Mouse (Mus musculus): ENCODE data around the gene Ssb. TPM values are rescaled to one million over a fixed set of nuclear protein-coding genes. Genes with fewer than 3 reads are reported as not detected.

Gene Ssb
- polyA plus RNA-seq, 1 experiment from 2014 or later = 226 TPM

DNA sequence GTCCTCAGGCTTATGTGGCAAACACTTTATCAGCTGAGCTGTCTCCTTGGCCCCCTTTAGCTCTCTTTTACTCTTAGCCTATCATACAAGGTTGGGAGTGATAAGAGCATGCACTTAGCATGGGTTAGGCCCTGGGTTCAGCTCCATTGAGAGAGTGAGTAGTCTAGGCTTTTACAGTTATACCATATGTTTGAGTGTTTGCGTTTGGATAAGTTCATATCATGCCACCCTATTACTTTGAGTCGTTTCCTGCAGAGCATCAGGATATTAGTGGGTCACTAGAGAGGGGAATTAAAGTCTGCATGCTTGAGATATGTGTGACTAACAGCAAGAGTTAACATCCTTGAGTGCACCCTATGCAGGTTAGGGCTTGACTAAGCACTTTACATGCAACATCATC is 31.7 kb upstream of the Ssb start:
- ATAC-seq (no peak), DNase-seq (ENCODE audit: low read depth, low spot score) (no peak)
- H3K27me3 ChIP-seq = no peaks in the 10 kb centered on the region
- no peak for TF ChIP-seq CTCF (IDR thresholded peaks at IDR 0.05)
- ChIA-PET POLR2A (no interaction called here), CTCF (no interaction called here)
- in situ Hi-C loops (cut with MboI; ENCODE audit: low pct_unique_long_range_greater_than_20kb) = no loop called here

DNA sequence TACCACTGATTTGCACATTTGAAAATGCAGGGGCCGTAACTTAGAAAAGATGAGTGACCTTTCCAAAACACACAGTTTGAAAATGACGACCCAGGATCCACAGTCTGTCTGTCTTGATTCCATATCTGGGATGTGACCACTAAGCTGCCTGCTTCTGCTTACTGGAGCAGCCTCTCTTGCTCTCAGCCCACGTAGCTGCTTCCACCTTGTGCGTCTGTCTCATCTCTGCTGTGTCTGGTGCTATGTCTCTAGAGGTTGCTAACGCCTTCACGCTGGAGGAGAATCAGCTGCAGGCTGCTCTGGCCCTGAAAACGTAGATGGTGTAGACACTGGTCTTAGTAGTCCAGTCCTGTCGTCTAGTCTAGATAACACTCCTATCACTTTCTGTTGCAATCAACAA is 31.2 kb upstream of the Ssb start:
- H3K27me3 ChIP-seq = no peaks in the 10 kb centered on the region
- in situ Hi-C loops (cut with MboI; ENCODE audit: low pct_unique_long_range_greater_than_20kb) = no loop called here
- POLR2A ChIA-PET = no interaction called here
- no peak for TF ChIP-seq CTCF (IDR thresholded peaks at IDR 0.05)
- ATAC-seq (no peak), DNase-seq (ENCODE audit: low read depth, low spot score) (no peak)
- CTCF ChIA-PET = no interaction called here

DNA sequence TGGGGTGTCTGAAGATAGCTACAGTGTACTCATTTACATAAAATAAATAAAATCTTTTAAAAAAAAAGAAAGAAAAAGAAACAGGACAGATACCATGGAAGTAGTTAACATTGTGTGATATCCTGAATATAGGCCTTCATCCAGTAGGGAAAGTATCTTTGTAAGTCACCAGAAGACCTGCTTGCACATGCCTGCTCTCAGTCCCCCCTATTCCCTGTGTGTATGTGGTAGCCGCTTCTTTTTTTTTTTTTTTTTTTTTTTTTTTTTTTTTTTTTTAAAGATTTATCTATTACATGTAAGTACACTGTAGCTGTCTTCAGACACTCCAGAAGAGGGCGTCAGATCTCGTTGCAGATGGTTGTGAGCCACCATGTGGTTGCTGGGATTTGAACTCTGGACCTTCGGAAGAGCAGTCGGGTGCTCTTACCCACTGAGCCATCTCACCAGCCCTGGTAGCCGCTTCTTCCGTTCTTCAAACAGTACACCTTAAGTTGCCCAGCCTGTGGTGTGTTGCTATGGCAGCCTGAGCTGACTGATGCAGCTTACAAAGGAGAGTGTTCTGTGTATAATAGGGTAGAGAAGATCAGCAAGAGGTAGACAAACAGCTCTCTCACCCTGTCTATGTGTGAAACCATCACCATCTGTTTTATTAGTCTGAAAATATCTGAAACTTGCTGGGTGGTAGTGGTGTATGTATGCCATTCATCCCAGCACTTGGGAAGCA is 24.0 kb upstream of the Ssb start:
- ChIA-PET POLR2A (interaction anchor here (0.6 kb wide), 1 partner anchor 150 kb away, joined by 5 read pairs; no protein-coding TSS in a partner anchor), CTCF (interaction anchor here (0.9 kb wide), 1 partner anchor 9 kb away, joined by 3 read pairs; no protein-coding TSS in a partner anchor)
- ATAC-seq = no peak
- DNase-seq (ENCODE audit: low read depth, low spot score) = no peak
- H3K27me3 ChIP-seq = no peaks in the 10 kb centered on the region
- in situ Hi-C loops (cut with MboI; ENCODE audit: low pct_unique_long_range_greater_than_20kb) = no loop called here
- no peak for TF ChIP-seq CTCF (IDR thresholded peaks at IDR 0.05)

GRCm38 (mm10) chr2:69837996-69838395 is 23.4 kb upstream of the Ssb start:
- ChIA-PET CTCF (no interaction called here), POLR2A (interaction anchor here (0.6 kb wide), 1 partner anchor 150 kb away, joined by 5 read pairs; no protein-coding TSS in a partner anchor)
- in situ Hi-C loops (cut with MboI; ENCODE audit: low pct_unique_long_range_greater_than_20kb) = no loop called here
- no peak for DNase-seq (ENCODE audit: low read depth, low spot score)
- no peaks in the 10 kb centered on the region for H3K27me3 ChIP-seq
- no peak for ATAC-seq
- no peak for TF ChIP-seq CTCF (IDR thresholded peaks at IDR 0.05)

DNA sequence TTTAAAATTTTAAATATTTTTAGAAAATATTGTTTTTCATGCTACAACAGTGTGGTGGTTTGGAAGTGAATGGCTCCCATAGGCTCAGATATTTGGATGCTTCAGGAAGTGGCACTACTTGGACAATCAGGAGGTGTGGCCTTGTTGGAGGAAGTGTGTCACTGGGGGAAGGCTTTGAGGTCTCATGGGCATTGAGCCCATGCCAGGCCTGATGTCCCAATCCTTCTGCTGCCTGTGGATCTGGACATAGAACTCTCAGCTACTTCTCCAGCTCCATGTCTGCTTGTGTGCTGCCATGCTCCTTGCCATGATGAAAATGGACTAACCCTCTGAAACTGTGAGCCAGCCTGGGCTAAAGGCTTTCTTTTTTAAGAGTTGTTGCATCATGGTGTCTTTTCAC is 22.7 kb upstream of the Ssb start:
- H3K27me3 ChIP-seq = no peaks in the 10 kb centered on the region
- TF ChIP-seq CTCF (IDR thresholded peaks at IDR 0.05) = no peak
- ChIA-PET POLR2A (no interaction called here), CTCF (no interaction called here)
- DNase-seq (ENCODE audit: low read depth, low spot score) = no peak
- in situ Hi-C loops (cut with MboI; ENCODE audit: low pct_unique_long_range_greater_than_20kb) = no loop called here
- no peak for ATAC-seq

GRCm38 (mm10) chr2:69840261-69840660 is 21.1 kb upstream of the Ssb start:
- ChIA-PET CTCF (no interaction called here), POLR2A (no interaction called here)
- in situ Hi-C loops (cut with MboI; ENCODE audit: low pct_unique_long_range_greater_than_20kb) = no loop called here
- no peak for TF ChIP-seq CTCF (IDR thresholded peaks at IDR 0.05)
- no peak for ATAC-seq
- DNase-seq (ENCODE audit: low read depth, low spot score) = no peak
- H3K27me3 ChIP-seq = no peaks in the 10 kb centered on the region

DNA sequence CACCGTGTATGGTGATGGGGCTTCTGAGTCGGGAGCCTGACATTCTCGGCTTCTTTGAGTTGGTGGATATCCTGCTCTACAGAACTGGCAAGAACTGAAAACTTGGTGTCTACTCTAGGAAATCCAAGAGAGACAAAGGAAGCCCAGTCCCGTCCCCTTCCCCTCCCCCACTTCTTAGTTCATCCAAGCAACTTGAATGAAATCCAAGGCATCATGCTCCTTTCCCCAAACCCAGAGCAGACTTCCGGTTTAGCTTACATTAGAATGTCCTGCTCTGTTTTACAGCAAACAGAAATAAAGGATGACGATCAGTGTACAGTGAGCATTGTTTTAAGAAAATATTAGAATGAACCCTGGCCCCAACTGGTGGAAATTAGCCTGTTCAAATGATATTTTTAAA is 12.1 kb upstream of the Ssb start:
- in situ Hi-C loops (cut with MboI; ENCODE audit: low pct_unique_long_range_greater_than_20kb) = no loop called here
- CTCF ChIA-PET = no interaction called here
- H3K27me3 ChIP-seq = no peaks in the 10 kb centered on the region
- no peak for TF ChIP-seq CTCF (IDR thresholded peaks at IDR 0.05)
- DNase-seq (ENCODE audit: low read depth, low spot score) (no peak), ATAC-seq (no peak)
- POLR2A ChIA-PET = interaction anchor here (0.7 kb wide), 1 partner anchor 507 kb away, joined by 4 read pairs; no protein-coding TSS in a partner anchor

DNA sequence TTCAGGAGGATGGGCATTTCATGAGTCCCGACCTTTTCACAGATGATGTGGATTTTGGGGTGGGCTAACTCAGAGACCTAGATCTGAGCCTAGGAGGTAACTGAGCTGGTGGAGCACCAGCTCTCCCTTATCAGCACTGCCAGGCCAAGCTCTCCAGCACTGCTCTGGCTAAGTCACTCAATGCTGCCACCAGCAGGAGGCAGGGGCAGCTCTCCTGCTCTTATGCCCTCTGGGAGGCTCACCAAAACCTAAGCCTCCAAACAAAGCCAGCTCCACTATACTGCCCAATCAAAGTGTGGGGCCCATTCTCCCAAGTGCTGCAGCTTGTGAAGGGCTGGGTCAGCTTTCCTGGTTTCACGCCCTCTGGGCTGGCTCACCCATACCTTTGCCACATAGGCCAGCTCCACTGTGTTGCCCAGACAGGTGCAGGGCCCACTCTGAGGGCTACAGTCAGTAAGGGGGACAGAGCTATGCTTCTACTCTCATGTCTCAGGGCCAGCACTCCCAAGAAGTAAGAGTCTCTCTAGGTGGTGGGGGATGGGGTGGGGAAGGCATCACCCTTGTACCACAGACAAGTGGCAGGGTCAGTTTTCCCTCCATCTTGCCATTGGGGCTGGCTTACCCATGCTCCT is 9.8 kb upstream of the Ssb start:
- in situ Hi-C loops (cut with MboI; ENCODE audit: low pct_unique_long_range_greater_than_20kb) = no loop called here
- no peaks in the 10 kb centered on the region for H3K27me3 ChIP-seq
- ChIA-PET CTCF (no interaction called here), POLR2A (no interaction called here)
- no peak for TF ChIP-seq CTCF (IDR thresholded peaks at IDR 0.05)
- ATAC-seq (no peak), DNase-seq (ENCODE audit: low read depth, low spot score) (no peak)

DNA sequence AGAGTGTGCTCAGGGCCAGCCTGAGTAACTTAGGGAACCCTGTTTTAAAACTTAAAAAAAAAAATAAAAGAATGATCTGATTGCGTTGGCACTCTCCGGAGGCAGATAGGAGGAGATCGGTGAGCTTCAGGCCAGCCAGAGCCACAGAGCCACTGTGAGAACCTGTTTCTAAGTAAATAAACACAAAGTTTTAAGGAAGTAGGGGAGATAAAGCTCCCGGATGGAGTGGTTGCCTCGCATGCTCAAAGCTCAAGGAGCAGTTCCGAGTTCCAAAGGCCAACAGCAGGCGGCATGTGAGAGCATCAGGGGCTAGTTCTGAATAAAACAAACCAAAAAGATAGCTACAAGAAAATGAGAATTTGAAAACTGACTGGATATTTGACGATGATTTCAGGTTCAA is 5.0 kb upstream of the Ssb start:
- POLR2A ChIA-PET = no interaction called here
- CTCF ChIA-PET = no interaction called here
- ATAC-seq (no peak), DNase-seq (ENCODE audit: low read depth, low spot score) (no peak)
- in situ Hi-C loops (cut with MboI; ENCODE audit: low pct_unique_long_range_greater_than_20kb) = no loop called here
- peaks cover 3% of the 10 kb centered on the region for H3K27me3 ChIP-seq
- no peak for TF ChIP-seq CTCF (IDR thresholded peaks at IDR 0.05)

DNA sequence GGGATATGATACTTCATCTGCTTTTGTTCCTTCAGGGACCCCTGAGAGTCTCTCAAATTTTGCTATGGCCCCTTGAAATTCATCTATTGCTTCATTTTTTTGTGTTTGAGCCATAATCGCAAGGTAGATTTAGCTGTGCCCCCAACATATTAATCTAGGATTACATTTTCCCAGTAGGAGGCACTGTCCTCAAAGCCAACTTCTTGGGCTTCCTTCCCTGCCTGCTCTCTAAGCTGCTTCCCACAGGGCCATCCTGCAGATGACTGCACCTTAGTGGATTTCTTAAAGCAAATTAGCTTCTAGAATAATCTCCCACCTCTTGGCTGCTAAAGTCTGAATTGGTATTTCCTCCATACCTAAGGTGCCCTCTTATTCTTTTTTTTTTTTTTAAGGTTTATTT is 3.5 kb upstream of the Ssb start:
- ChIA-PET CTCF (no interaction called here), POLR2A (no interaction called here)
- peak; percentile 50 for TF ChIP-seq CTCF (IDR thresholded peaks at IDR 0.05)
- in situ Hi-C loops (cut with MboI; ENCODE audit: low pct_unique_long_range_greater_than_20kb) = no loop called here
- no peak for DNase-seq (ENCODE audit: low read depth, low spot score)
- H3K27me3 ChIP-seq = peaks cover 3% of the 10 kb centered on the region
- ATAC-seq = no peak

GRCm38 (mm10) chr2:69860972-69861452 is 350 bp upstream of the Ssb start:
- in situ Hi-C loops (cut with MboI; ENCODE audit: low pct_unique_long_range_greater_than_20kb) = no loop called here
- DNase-seq (ENCODE audit: low read depth, low spot score) (no peak), ATAC-seq (no peak)
- TF ChIP-seq CTCF (IDR thresholded peaks at IDR 0.05) = no peak
- H3K27me3 ChIP-seq = peaks cover 3% of the 10 kb centered on the region
- CTCF ChIA-PET = no interaction called here
- POLR2A ChIA-PET = no interaction called here
